Mouse (Mus musculus) embryonic facial prominence, embryonic 15.5 days (tissue): ENCODE measurements around the gene Pitpnm1. TPM values are rescaled to one million over a fixed set of nuclear protein-coding genes. Genes with fewer than 3 reads are reported as not detected.
"Not testable (repeated sequence)": the region's sequence is repeated elsewhere in the genome, so short reads cannot be mapped to it uniquely, and the experiment has no call there.

Source experiments
- ATAC-seq: fragments of 200-750 bp; cut with Nextera tagmentation; 2 replicates; pipeline ENCODE4 v1.8.0; 2017; ENCODE audit warnings: low read depth, moderate TSS enrichment; ENCODE audit not compliant: insufficient number of reproducible peaks, low FRiP score, low TSS enrichment
- H3K27ac ChIP-seq: fragments of 300-500 bp; sonication (generic); replicated peaks from 2 replicates; pipeline ENCODE4 v1.5.1; 2015; ENCODE audit warnings: mild to moderate bottlenecking, inconsistent platforms
- H3K27me3 ChIP-seq: fragments of 300-500 bp; sonication (generic); 2 replicates; pipeline ENCODE4 v1.6.1; 2015; ENCODE audit warnings: inconsistent platforms
- H3K36me3 ChIP-seq: fragments of 300-500 bp; sonication (generic); 2 replicates; pipeline ENCODE4 v1.6.1; 2015; ENCODE audit warnings: mild to moderate bottlenecking, inconsistent platforms
- H3K4me1 ChIP-seq: fragments of 300-500 bp; sonication (generic); 2 replicates; pipeline ENCODE4 v1.6.1; 2015; ENCODE audit warnings: inconsistent platforms
- H3K4me2 ChIP-seq: fragments of 300-500 bp; sonication (generic); replicated peaks from 2 replicates; pipeline ENCODE4 v1.6.1; 2015; ENCODE audit warnings: mild to moderate bottlenecking, inconsistent platforms
- H3K4me3 ChIP-seq: fragments of 300-500 bp; sonication (generic); replicated peaks from 2 replicates; pipeline ENCODE4 v1.5.1; 2015; ENCODE audit warnings: mild to moderate bottlenecking, inconsistent platforms
- H3K9ac ChIP-seq: fragments of 300-500 bp; sonication (generic); 2 replicates; pipeline ENCODE4 v1.6.1; 2015; ENCODE audit warnings: inconsistent platforms
- H3K9me3 ChIP-seq: fragments of 300-500 bp; sonication (generic); replicated peaks from 2 replicates; pipeline ENCODE4 v1.6.1; 2016; ENCODE audit warnings: inconsistent platforms
- WGBS: fragments of 180-500 bp; shearing (Covaris S2); methylation state at CpG from one replicate; pipeline ENCODE4 v1.1.7; 2015; 5-methylcytosine and 5-hydroxymethylcytosine counted together
- polyA plus RNA-seq: library from polyadenylated mRNA; unstranded; fragments of >200 nt; fragmentation: Nextera tagmentation; extraction: Ambion mirVana; gene quantifications from 2 replicates; pipeline ENCODE4 v1.2.1, GENCODE M21; 2015

The Pitpnm1 gene
- polyA plus RNA-seq, 1 experiment from 2014 or later: 9.7 TPM

GRCm38 (mm10) chr19:4120496-4120895 is 20.7 kb downstream of the Pitpnm1 start:
- Histone ChIP-seq H3K4me3 (peak overlapping the region; percentile 53), H3K36me3 (peaks cover 22% of the 10 kb centered on the region), H3K9me3 (no peaks in the 10 kb centered on the region), H3K4me1 (peaks cover 29% of the 10 kb centered on the region), H3K27me3 (no peaks in the 10 kb centered on the region), H3K27ac (no peak overlapping the region), H3K9ac (no peak overlapping the region), H3K4me2 (peak overlapping the region; percentile 53)
- 93% methylated on average over 2 of the region's 2 CpGs for WGBS
- ATAC-seq: no peak

DNA sequence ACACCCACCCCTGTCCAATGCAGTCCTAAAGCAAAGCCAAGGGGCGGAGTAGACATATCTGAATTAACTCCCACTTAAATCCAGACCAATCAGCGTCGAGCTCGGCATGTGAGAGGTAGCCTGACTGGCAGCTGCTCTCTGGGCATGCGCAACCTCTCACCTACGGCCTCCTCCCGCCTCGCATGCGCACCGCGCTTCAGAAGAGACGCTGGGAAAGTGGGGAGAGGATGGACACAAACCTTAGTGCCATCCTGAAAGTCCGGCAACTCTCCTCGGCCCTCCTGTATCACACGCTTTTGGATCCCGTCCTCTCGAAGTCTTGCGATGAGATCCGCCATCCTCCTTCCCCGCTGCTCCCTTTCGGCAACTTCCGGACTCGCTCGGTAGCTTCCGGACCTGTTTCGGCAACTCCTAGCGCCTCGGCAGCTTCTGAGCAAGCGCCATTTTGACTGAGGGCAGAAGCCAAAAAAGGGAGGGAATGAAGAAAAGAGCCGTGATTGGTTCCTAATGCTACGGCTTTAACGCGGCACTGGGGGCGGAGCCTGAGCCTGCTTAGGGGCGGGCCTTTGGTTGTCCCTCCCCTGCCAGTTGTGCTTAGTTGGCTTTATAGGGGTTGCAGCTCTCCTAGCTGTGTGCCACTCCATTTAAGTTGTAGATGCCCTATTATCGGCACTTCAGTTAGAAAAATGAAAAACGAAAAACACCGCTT is 21.5 kb downstream of the Pitpnm1 start:
- peak; percentile 78 for ATAC-seq
- H3K27me3 ChIP-seq: no peaks in the 10 kb centered on the region

GRCm38 (mm10) chr19:4121896-4122295 is 22.1 kb downstream of the Pitpnm1 start:
- H3K27me3 ChIP-seq, H3K4me2 ChIP-seq, H3K9me3 ChIP-seq, H3K27ac ChIP-seq, ATAC-seq, H3K4me3 ChIP-seq, H3K9ac ChIP-seq: not testable (repeated sequence)
- WGBS: 54% methylated on average over 6 of the region's 6 CpGs
- peaks cover 35% of the 10 kb centered on the region for H3K4me1 ChIP-seq
- H3K36me3 ChIP-seq: peaks cover 11% of the 10 kb centered on the region

More for the DNA sequence above, 21.5 kb downstream of the Pitpnm1 start:
- 2% methylated on average over 38 of the region's 38 CpGs for WGBS
- Histone ChIP-seq H3K9ac (peak overlapping the region; percentile 49; the same call in 1 of the 2 replicates), H3K4me1 (peaks cover 29% of the 10 kb centered on the region), H3K4me2 (peak overlapping the region; percentile 53), H3K36me3 (peaks cover 16% of the 10 kb centered on the region), H3K27ac (peak overlapping the region; percentile 90), H3K4me3 (peak overlapping the region; percentile 53), H3K9me3 (no peaks in the 10 kb centered on the region)

DNA sequence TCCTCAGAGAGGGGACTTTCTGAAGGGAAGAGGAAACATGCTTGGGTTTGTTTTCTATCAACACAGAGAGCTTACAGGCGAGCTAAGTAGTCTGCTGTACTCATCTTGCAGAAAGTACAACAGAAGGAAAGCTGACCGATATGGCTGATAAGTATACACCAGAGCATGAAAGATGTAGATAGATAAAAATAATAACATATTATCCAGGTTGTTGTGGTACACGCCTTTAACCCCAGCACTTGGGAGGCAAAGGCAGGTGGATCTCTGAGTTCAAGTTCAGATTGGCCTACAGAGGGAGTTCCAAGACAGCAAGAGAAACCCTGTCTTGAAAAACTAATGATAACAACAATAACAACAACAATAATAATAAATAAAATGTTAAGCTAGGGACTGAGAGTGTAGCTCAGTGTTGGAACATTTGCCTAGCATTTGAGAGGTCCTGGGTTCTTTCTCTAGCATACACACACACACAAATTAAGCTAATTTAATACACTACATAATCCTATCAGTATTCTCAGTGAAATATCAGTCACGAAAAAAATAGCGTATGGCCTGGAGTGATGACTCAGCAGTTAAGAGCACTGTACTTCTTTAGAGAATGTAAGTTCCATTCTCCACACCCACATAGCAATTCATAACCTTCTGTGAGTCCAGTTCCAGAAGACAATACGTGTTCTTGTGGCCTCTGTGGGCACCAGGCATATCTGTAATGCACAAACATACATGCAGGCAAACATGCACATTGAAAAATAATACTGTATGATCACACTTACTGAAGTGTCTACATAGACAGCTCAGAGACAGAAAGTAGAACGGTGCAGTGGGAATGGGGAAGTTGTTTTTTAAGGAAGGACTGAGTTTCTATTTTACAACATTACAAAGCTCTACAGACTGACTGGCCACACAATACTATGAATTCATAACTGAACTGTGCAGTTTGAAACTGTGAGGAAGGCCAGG is 22.9 kb downstream of the Pitpnm1 start:
- no peak overlapping the region for H3K4me2 ChIP-seq
- H3K9me3 ChIP-seq: no peaks in the 10 kb centered on the region
- no peak overlapping the region for H3K9ac ChIP-seq
- peaks cover 7% of the 10 kb centered on the region for H3K36me3 ChIP-seq
- no peak for ATAC-seq
- H3K27ac ChIP-seq: no peak overlapping the region
- H3K27me3 ChIP-seq: no peaks in the 10 kb centered on the region
- no peak overlapping the region for H3K4me3 ChIP-seq
- peaks cover 43% of the 10 kb centered on the region for H3K4me1 ChIP-seq
- WGBS: 82% methylated on average over 7 of the region's 7 CpGs

GRCm38 (mm10) chr19:4124432-4124831 is 24.6 kb downstream of the Pitpnm1 start:
- whole genome bisulfite sequencing: 51% methylated on average over 4 of the region's 4 CpGs
- H3K27me3 ChIP-seq: no peaks in the 10 kb centered on the region
- peaks cover 44% of the 10 kb centered on the region for H3K4me1 ChIP-seq
- no peak overlapping the region for H3K9ac ChIP-seq
- no peaks in the 10 kb centered on the region for H3K9me3 ChIP-seq
- ATAC-seq: no peak
- H3K36me3 ChIP-seq: peaks cover 14% of the 10 kb centered on the region
- peak overlapping the region; percentile 79 for H3K27ac ChIP-seq
- peak overlapping the region; percentile 72 for H3K4me2 ChIP-seq
- 0 out of 2 replicates have a peak overlapping the region, but pooled peaks have one; percentile 16 for H3K4me3 ChIP-seq

DNA sequence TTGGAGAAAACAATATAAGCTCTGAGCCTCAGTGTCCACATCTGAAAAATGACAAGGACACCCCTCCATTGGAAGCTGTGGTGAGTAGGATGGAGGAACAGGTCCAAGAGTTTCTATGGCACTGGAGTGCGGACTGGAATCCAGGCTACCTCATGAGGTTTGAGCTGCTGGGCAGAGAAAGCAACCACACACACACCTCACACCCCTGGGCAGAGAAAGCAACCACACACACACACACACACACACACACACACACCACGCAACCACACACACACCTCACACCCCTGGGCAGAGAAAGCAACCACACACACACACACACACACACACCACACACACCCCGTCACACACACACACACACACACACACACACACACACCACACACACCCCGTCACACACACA is 25.5 kb downstream of the Pitpnm1 start:
- Histone ChIP-seq H3K36me3 (peaks cover 22% of the 10 kb centered on the region), H3K4me1 (peaks cover 37% of the 10 kb centered on the region), H3K9ac (0 out of 2 replicates have a peak overlapping the region, but pooled peaks have one; percentile 22), H3K27ac (peak overlapping the region; percentile 79), H3K4me3 (peak overlapping the region; percentile 85), H3K4me2 (peak overlapping the region; percentile 72)
- not testable (repeated sequence) for H3K27me3 ChIP-seq, H3K9me3 ChIP-seq
- ATAC-seq: peak; percentile 11; the same call in 1 of the 2 replicates
- 17% methylated on average over 3 of the region's 4 CpGs for WGBS

GRCm38 (mm10) chr19:4125741-4126696 is 26.2 kb downstream of the Pitpnm1 start, which contains the start of gene Aip:
Aip (minus strand) TSS chr19:4125858.
- Histone ChIP-seq H3K4me3 (peak within 1 kb of the TSS; percentile 85), H3K4me2 (peak within 1 kb of the TSS; percentile 72), H3K4me1 (peaks cover 29% of the 10 kb centered on the region), H3K9ac (peak within 1 kb of the TSS; percentile 81), H3K27me3 (no peaks in the 10 kb centered on the region), H3K9me3 (no peaks in the 10 kb centered on the region), H3K27ac (peak within 1 kb of the TSS; percentile 83), H3K36me3 (peaks cover 25% of the 10 kb centered on the region)
- under 1% methylated on average over 63 of the region's 64 CpGs for WGBS
- peak; percentile 94 for ATAC-seq

DNA sequence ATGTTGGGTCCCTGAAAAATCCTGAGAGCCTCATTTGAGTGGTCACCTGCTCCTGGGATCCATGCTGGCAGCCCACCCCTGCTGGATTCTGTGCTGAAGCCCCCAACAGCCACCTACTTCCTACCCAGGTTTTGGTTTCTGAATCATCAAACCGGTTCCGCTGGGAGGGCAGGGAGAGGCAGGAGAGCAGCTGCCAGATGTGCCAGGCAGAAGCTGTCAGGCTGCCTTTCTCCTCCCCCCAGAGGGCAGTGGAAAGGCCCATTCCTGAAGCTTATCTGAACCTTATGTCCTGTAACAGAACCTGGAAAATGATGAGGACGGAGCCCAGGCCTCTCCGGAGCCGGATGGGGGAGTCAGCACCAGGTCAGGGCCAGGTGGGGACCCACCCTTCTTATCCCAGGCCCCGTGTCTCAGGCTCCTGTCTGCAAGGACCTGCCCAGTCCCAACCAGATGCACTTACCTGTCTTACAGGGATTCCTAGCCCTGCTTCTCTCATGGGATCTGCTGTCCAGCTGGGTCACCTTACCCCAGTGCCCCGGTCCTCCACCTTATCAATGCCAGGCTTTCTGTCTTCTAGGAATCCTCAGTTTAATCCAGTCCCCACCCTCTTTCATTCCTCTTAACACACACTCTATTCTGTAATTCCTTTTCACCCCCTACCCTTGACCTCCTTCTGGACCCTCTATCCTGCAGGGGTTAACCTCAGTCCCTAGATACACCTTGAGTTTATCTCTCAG is 27.1 kb downstream of the Pitpnm1 start:
- no peak for ATAC-seq
- peak overlapping the region; percentile 72 for H3K4me2 ChIP-seq
- peak overlapping the region; percentile 83 for H3K27ac ChIP-seq
- H3K9ac ChIP-seq: peak overlapping the region; percentile 81
- peaks cover 34% of the 10 kb centered on the region for H3K36me3 ChIP-seq
- H3K4me3 ChIP-seq: peak overlapping the region; percentile 85
- no peaks in the 10 kb centered on the region for H3K27me3 ChIP-seq
- H3K4me1 ChIP-seq: peaks cover 29% of the 10 kb centered on the region
- WGBS: 37% methylated on average over 7 of the region's 7 CpGs
- no peaks in the 10 kb centered on the region for H3K9me3 ChIP-seq

GRCm38 (mm10) chr19:4129462-4129861 is 29.7 kb downstream of the Pitpnm1 start:
- peaks cover 23% of the 10 kb centered on the region for H3K4me1 ChIP-seq
- H3K4me2 ChIP-seq: no peak overlapping the region
- H3K27me3 ChIP-seq: no peaks in the 10 kb centered on the region
- H3K36me3 ChIP-seq: peaks cover 44% of the 10 kb centered on the region
- no peak for ATAC-seq
- no peak overlapping the region for H3K27ac ChIP-seq
- 91% methylated on average over 7 of the region's 7 CpGs for WGBS
- H3K9me3 ChIP-seq: no peaks in the 10 kb centered on the region
- no peak overlapping the region for H3K9ac ChIP-seq
- H3K4me3 ChIP-seq: no peak overlapping the region

- peaks cover 44% of the 10 kb centered on the region for H3K36me3 ChIP-seq
- H3K27ac ChIP-seq: no peak overlapping the region
These were observed 30.3 kb downstream of the Pitpnm1 start for GRCm38 (mm10) chr19:4130106-4130505.

More at GRCm38 (mm10) chr19:4130106-4130505, 30.3 kb downstream of the Pitpnm1 start:
- Histone ChIP-seq H3K4me1 (peaks cover 17% of the 10 kb centered on the region), H3K4me2 (no peak overlapping the region), H3K9me3 (no peaks in the 10 kb centered on the region), H3K27me3 (no peaks in the 10 kb centered on the region), H3K9ac (no peak overlapping the region), H3K4me3 (no peak overlapping the region)
- no peak for ATAC-seq
- 86% methylated on average over 4 of the region's 4 CpGs for WGBS
